Mouse (Mus musculus) hindbrain, embryonic 12.5 days (tissue): Measurements from ENCODE around the gene Ass1. TPM values are rescaled to one million over a fixed set of nuclear protein-coding genes. Genes with fewer than 3 reads are reported as not detected.
A peak's percentile ranks its signal among the peaks of the same experiment; 100 is the strongest.

Experiments
- ATAC-seq: fragments of 200-750 bp; cut with Nextera tagmentation; 2 replicates; pipeline ENCODE4 v1.8.0; 2017; ENCODE audit warnings: moderate TSS enrichment; ENCODE audit not compliant: low FRiP score
- H3K27ac ChIP-seq: fragments of 300-500 bp; sonication (generic); 2 replicates; pipeline ENCODE4 v1.5.1; 2016; ENCODE audit warnings: mild to moderate bottlenecking
- H3K27me3 ChIP-seq: fragments of 300-500 bp; sonication (generic); 2 replicates; pipeline ENCODE4 v1.6.1; 2016; ENCODE audit warnings: mild to moderate bottlenecking
- H3K36me3 ChIP-seq: fragments of 300-500 bp; sonication (generic); 2 replicates; pipeline ENCODE4 v1.6.1; 2016; ENCODE audit warnings: mild to moderate bottlenecking
- H3K4me1 ChIP-seq: fragments of 300-500 bp; sonication (generic); 2 replicates; pipeline ENCODE4 v1.6.1; 2016
- H3K4me2 ChIP-seq: fragments of 300-500 bp; sonication (generic); replicated peaks from 2 replicates; pipeline ENCODE4 v1.6.1; 2016; ENCODE audit warnings: mild to moderate bottlenecking
- H3K4me3 ChIP-seq: fragments of 300-500 bp; sonication (generic); 2 replicates; pipeline ENCODE4 v1.5.1; 2016; ENCODE audit warnings: mild to moderate bottlenecking
- H3K9ac ChIP-seq: fragments of 300-500 bp; sonication (generic); 2 replicates; pipeline ENCODE4 v1.6.1; 2016; ENCODE audit warnings: mild to moderate bottlenecking, moderate library complexity
- H3K9me3 ChIP-seq: fragments of 300-500 bp; sonication (generic); replicated peaks from 2 replicates; pipeline ENCODE4 v1.6.1; 2016; ENCODE audit warnings: mild to moderate bottlenecking
- WGBS: fragments of 180-500 bp; shearing (Covaris S2); methylation state at CpG from one replicate; pipeline ENCODE4 v1.1.7; 2016; 5-methylcytosine and 5-hydroxymethylcytosine counted together
- polyA plus RNA-seq: library from polyadenylated mRNA; unstranded; fragments of >200 nt; fragmentation: Nextera tagmentation; extraction: Ambion mirVana; gene quantifications from 2 replicates; pipeline ENCODE4 v1.2.1, GENCODE M21; 2016

Ass1 gene
- polyA plus RNA-seq, 1 experiment from 2014 or later = 7.2 TPM

DNA sequence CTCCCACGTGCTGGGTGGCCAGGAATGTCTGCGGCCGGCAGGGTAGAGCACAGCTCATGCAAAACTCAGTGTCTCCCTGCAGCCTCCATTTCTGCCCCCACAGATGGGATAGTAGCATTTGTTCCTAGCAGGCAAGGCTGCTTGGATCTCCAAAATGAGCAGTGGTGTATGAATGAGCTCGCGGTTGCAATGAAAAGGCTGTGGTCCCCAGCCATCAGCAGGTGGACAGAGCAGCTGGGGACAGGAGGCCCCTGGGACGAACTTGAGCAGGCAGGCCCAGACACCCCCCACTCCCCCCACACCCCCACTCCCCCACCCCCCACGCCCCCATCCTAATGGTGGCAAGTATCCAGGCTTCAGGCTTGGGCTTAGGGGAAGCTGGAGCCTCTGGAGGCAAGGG, 27.1 kb downstream of the Ass1 start:
- Histone ChIP-seq H3K27me3 (peaks cover 81% of the 10 kb centered on the region), H3K36me3 (no peaks in the 10 kb centered on the region), H3K27ac (peak overlapping the region; percentile 48), H3K9me3 (no peaks in the 10 kb centered on the region), H3K4me3 (no peak overlapping the region), H3K4me1 (peaks cover 94% of the 10 kb centered on the region), H3K4me2 (0 out of 2 replicates have a peak overlapping the region, but pooled peaks have one; percentile 5), H3K9ac (no peak overlapping the region)
- WGBS = 31% methylated on average over 6 of the region's 7 CpGs
- ATAC-seq = no peak

DNA sequence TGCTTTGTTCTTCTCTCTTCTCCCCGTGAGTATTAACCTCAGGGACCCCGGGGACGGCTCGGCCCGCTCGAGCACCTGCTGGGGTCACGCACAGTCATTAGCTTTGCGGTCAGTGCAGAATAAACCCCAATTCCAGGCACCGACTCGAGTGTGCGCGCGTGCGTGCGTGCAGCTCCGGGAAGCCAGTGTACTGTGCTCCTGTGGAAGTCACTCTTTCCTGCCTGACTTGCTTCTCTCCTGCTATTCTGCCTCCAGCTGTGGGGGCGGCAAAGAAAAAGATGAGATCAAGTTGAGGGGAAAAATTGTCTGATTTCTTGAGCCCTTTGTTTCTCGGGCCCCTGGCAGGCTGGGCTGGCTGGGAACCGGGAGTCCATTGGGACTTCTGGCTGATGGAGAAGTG, 27.6 kb downstream of the Ass1 start:
- Histone ChIP-seq H3K4me1 (peaks cover 100% of the 10 kb centered on the region), H3K9ac (no peak overlapping the region), H3K27ac (no peak overlapping the region), H3K27me3 (peaks cover 81% of the 10 kb centered on the region), H3K4me3 (no peak overlapping the region), H3K36me3 (no peaks in the 10 kb centered on the region), H3K9me3 (no peaks in the 10 kb centered on the region), H3K4me2 (peak overlapping the region; percentile 5; the same call in 1 of the 2 replicates)
- ATAC-seq = no peak
- WGBS = 42% methylated on average over 19 of the region's 19 CpGs

DNA sequence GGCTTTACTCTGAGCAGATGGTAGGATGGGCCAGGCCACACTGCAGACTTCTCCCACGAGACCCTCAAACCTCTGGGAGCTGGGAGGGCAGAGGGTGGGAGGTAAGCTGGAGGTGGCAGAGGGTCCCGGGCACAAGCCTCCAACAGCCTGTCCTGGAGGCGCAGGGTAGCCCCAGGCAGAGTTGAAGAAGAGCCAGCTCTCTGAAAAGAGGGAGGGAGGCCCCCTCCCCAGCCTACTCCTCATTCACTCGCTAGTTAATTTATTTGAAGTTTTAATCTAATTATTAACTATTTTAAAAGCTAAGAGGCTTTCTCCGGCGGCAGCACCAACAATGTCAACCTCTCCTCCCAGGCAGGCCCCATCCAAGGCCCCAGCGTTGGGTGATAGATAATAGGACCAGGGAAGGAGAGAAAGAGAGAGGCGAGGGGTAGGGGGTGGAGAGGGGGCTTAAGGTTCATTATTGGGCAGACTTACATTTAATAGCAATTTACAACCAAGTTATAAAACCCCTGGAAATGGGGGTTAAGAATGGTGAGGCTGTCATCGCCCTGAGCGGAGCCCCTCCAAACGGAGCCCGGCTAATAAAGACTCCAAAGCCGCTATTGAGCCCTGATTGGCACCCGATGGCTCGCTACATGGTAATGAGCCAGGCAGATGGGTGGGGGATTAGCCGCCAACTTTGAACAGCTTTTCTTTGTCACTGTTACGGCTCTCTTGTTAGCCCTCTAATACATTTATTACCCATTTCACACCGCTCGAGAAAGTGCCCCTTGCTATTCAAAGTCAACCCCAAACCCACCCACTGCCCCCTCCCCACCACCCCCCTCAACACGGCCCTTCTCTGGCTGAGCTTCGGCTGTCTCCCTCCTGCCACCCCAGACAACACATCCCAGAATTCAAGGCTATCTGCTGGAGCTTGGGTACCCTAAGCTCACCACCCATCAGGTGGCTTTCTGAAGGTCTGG, 29.6 kb downstream of the Ass1 start:
- WGBS = 32% methylated on average over 21 of the region's 21 CpGs

DNA sequence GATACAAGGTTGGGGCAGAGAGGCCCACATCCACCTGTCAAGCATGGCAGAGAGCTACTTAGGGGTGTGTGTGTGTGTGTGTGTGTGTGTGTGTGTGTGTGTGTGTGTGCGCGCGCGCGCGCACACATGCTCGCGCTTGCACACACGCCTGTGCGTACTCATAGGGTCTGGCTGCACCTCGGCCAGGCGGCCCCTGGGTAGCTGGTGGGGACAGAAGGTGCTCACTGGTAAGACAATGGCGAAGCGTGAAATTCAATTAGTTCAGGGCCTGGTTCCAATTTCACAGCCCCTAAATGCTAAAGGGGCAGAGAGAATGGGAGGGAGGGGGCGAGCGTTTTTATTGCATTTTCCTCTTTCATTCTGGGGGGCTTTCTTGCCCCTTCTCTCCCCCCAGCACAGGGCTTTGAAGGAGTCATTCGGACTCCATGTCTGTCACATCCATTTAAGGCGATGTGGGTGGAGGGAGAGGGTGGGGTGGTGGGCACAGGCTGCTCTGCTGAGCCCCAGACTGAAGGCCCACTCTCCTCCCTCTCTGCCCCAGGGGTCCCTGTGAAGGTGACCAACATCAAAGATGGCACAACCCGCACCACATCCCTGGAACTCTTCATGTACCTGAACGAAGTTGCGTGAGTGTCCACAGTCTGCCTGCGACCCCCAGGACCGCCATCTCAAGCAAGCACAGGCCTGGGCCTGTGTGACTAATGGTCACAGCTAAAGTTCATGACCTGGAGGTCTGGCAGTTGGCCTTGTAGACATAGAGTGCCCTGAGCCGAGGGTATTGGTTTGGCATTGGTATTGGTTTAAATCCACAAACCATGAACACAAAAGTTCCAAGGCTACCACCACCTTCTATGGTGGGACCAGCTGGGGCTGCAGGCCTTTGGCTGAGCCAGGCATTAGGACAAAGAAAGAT, 30.5 kb downstream of the Ass1 start:
- WGBS = 24% methylated on average over 15 of the region's 24 CpGs
- Histone ChIP-seq H3K27me3 (peaks cover 85% of the 10 kb centered on the region), H3K36me3 (no peaks in the 10 kb centered on the region), H3K4me2 (peak overlapping the region; percentile 9), H3K27ac (no peak overlapping the region), H3K4me3 (no peak overlapping the region), H3K4me1 (peaks cover 97% of the 10 kb centered on the region), H3K9ac (no peak overlapping the region), H3K9me3 (no peaks in the 10 kb centered on the region)
- peak; percentile 75 for ATAC-seq

More for the DNA sequence above, 29.6 kb downstream of the Ass1 start:
- no peaks in the 10 kb centered on the region for H3K9me3 ChIP-seq
- no peaks in the 10 kb centered on the region for H3K36me3 ChIP-seq
- no peak overlapping the region for H3K9ac ChIP-seq
- peak overlapping the region; percentile 9 for H3K4me2 ChIP-seq
- peak; percentile 49 for ATAC-seq
- peaks cover 97% of the 10 kb centered on the region for H3K4me1 ChIP-seq
- no peak overlapping the region for H3K27ac ChIP-seq
- H3K4me3 ChIP-seq = no peak overlapping the region
- H3K27me3 ChIP-seq = peaks cover 81% of the 10 kb centered on the region

DNA sequence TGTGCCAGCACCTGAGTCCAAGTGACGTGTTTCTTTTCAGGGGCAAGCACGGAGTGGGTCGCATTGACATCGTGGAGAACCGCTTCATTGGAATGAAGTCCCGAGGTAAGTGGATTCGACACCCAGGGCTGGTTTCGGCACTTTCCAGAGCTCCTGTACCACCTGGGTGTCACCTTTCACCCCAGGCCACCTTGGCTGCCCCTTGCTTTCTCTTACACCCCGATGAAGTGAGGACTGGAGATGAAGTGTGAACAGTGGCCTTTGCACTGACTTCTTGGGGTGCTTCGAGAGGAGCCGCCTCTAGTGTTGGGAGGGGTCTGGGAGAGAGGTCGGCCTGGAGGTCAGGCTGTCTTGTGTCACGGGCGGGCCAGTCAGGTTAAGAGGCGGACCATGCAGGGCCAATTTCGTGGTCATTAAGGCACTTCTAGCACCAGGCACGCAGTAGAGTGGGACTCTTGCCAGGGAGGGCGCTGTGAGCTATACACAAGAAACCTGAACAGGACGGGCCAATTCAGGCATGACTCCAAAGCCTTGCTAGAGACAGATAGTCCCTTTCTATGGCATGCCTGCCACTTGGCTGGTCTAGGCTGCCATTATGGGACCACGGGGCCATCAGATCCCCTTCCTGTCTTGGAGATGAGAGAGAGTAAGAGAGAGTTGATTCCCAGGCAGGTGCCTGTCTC, 31.6 kb downstream of the Ass1 start:
- no peak overlapping the region for H3K4me3 ChIP-seq
- H3K36me3 ChIP-seq = no peaks in the 10 kb centered on the region
- WGBS = 48% methylated on average over 20 of the region's 20 CpGs
- H3K27ac ChIP-seq = no peak overlapping the region
- H3K4me2 ChIP-seq = no peak overlapping the region
- H3K4me1 ChIP-seq = peaks cover 89% of the 10 kb centered on the region
- no peak overlapping the region for H3K9ac ChIP-seq
- H3K9me3 ChIP-seq = no peaks in the 10 kb centered on the region
- no peak for ATAC-seq
- peaks cover 85% of the 10 kb centered on the region for H3K27me3 ChIP-seq

DNA sequence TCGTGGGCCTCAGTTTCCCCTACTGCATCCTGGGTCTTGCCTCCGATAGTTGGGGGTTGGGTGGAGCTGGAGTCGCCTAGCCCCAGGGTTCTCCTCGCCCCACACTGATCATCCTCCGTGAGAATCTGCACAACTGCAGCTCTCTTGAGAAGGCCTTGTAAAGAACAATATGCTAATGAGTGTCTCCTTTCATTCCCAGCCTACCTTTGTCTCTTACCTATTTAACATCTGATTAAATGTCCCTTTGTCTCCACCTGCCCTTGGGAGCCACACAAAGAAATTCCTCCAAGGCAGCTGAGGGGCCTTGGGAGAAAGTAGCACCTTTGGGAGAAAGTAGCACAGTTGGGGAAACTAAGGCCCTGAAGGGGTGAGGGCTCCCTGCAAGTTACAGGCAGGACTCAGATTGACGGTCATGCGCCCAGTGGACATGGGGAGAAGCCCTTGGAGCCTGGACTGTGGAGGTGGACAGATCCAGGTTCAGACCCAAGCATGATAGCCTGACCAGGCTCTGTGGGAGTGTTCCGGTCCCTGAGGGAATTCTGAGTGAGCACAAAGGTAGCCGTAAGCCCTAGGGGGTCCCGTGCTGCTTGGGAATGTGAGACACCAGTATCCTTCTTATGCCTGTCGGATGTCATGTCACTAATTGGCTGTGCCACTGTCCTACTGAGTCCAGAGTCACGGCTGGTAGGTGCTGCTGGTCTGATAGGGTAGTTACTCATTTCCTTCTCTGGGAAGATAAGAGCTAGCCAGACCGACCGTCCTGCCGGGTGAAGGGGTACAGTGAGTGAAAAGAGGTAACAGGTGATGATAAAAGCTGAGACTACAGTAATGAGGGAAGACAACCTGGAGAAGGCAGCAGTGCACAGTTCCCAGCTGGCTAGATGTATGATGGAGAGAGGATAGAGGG, 32.9 kb downstream of the Ass1 start:
- WGBS = 51% methylated on average over 15 of the region's 15 CpGs
- no peaks in the 10 kb centered on the region for H3K36me3 ChIP-seq
- H3K27me3 ChIP-seq = peaks cover 86% of the 10 kb centered on the region
- no peak overlapping the region for H3K9ac ChIP-seq
- ATAC-seq = no peak
- H3K4me3 ChIP-seq = no peak overlapping the region
- H3K9me3 ChIP-seq = no peaks in the 10 kb centered on the region
- no peak overlapping the region for H3K27ac ChIP-seq
- peaks cover 76% of the 10 kb centered on the region for H3K4me1 ChIP-seq
- no peak overlapping the region for H3K4me2 ChIP-seq

DNA sequence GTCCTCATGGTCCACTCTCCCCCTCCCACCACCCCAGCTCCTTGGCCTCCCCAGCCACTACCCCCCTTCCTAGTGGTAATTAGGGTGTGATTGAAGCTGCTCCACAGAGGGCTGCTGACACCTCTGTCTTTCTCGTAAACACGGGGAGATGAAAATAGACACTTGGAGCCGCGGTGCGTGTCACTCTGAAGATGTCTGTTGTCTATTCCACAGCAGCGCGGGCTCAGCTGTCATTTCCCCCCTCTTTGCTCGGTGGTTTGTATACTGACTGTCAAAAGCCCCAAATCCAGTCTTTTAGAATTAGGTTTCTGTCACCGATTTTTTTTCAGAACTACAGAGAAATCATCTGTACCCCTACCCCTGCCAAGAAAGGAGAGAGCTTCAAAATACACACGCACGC, 35.5 kb downstream of the Ass1 start:
- Histone ChIP-seq H3K9ac (no peak overlapping the region), H3K4me2 (no peak overlapping the region), H3K36me3 (no peaks in the 10 kb centered on the region), H3K27ac (no peak overlapping the region), H3K4me1 (peaks cover 50% of the 10 kb centered on the region), H3K4me3 (no peak overlapping the region), H3K27me3 (peaks cover 94% of the 10 kb centered on the region), H3K9me3 (no peaks in the 10 kb centered on the region)
- no peak for ATAC-seq
- WGBS = 54% methylated on average over 11 of the region's 11 CpGs

DNA sequence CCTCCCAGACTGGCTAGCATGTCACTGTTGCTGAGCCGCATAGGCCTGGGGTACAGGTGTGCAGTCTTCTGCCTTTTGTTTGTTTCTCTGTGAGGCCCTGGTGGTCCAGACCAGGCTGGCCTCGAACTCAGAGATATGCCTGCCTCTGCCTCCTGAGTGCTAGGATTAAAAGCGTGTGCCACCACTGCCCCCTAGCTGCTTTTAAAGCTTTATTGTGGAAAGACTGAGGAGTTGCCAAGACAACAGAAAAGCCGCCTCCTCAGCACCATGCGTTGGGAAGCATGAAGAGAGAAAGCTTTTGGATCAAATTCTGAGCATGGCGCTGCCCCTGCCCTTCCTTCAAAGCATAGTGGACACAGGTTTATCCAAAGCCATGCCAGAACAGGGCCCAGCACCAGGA, 38.8 kb downstream of the Ass1 start:
- Histone ChIP-seq H3K4me1 (peaks cover 23% of the 10 kb centered on the region), H3K4me2 (no peak overlapping the region), H3K36me3 (no peaks in the 10 kb centered on the region), H3K9me3 (no peaks in the 10 kb centered on the region), H3K27me3 (peaks cover 94% of the 10 kb centered on the region), H3K27ac (no peak overlapping the region), H3K9ac (no peak overlapping the region), H3K4me3 (no peak overlapping the region)
- ATAC-seq = no peak
- 90% methylated on average over 6 of the region's 6 CpGs for WGBS

DNA sequence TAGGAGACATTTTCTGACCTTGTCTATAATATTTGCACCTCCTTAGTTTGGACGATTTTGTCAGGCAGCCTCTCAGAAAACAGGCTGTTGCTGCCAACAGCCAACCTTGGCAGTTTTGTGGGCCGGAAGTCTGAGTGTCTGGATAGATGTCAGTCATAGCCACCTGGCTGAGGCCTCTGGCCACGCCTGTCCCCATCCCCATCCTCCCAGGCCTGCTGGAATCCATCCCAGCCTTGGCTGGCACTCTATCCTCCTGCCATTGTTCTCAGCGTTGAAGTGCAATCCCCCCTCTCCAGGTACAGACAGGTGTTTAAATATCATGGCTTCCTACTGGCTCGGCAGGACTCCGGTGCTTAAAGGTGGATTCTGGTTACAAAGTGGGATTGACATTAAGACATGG, 41.3 kb downstream of the Ass1 start:
- no peak for ATAC-seq
- 84% methylated on average over 6 of the region's 6 CpGs for WGBS
- Histone ChIP-seq H3K4me2 (no peak overlapping the region), H3K4me1 (peaks cover 4% of the 10 kb centered on the region), H3K27me3 (peaks cover 79% of the 10 kb centered on the region), H3K4me3 (no peak overlapping the region), H3K27ac (no peak overlapping the region), H3K9ac (no peak overlapping the region), H3K9me3 (0 out of 2 replicates have a peak, but pooled peaks cover 11% of the 10 kb centered on the region), H3K36me3 (no peaks in the 10 kb centered on the region)

DNA sequence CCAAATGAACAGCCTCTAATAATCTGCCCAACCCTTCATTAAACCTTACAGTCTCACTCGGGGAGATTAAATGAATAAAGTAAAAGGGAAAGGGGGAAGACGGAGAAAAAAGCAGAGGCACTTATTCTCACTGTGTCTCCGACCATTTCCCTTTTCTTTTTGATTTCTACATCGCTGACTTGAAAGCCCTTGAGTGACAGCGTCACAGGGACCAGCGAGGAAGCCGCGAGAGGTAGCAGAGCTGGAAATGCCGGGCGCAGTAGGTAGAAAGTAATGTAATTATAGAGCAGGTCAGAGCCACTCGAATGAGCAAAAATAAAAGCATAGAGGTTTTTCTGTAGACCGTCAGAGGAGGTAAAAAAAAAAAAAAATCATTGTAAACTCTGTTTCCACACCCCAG, 46.5 kb downstream of the Ass1 start:
- no peak overlapping the region for H3K9ac ChIP-seq
- no peaks in the 10 kb centered on the region for H3K36me3 ChIP-seq
- peaks cover 4% of the 10 kb centered on the region for H3K4me1 ChIP-seq
- H3K27ac ChIP-seq = no peak overlapping the region
- H3K9me3 ChIP-seq = 0 out of 2 replicates have a peak, but pooled peaks cover 11% of the 10 kb centered on the region
- ATAC-seq = no peak
- H3K4me3 ChIP-seq = no peak overlapping the region
- 67% methylated on average over 12 of the region's 12 CpGs for WGBS
- peaks cover 66% of the 10 kb centered on the region for H3K27me3 ChIP-seq
- H3K4me2 ChIP-seq = no peak overlapping the region

DNA sequence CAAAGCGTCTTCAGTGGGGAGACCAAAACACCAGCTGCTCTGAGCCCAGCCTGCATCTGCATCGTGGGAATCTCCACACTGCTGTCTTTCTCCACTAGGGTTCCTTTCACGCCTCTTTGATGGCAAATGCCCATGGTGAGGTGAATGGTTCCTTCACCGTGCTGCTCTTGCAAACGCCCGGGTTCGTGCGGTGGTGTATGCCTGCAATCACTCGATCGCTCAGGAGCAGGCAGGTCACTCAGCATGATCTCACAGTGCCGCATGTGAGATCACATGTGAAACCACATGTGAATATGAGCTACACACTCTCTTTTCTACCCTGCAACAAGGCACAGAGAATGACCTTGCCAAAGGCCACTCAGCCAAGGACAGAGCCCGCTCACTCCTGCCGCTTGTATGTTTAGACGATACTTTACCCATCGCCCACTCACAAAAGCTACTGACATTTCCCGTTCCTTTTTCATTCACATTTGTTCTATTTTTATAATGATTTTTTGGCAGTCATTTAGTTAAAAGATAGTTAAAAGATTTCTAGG, 51.9 kb downstream of the Ass1 start:
- peaks cover 71% of the 10 kb centered on the region for H3K27me3 ChIP-seq
- WGBS = 84% methylated on average over 16 of the region's 16 CpGs
- no peak overlapping the region for H3K9ac ChIP-seq
- no peaks in the 10 kb centered on the region; the same call in 1 of the 2 replicates for H3K4me1 ChIP-seq
- no peak overlapping the region for H3K4me3 ChIP-seq
- no peaks in the 10 kb centered on the region for H3K9me3 ChIP-seq
- H3K27ac ChIP-seq = no peak overlapping the region
- ATAC-seq = no peak
- no peaks in the 10 kb centered on the region for H3K36me3 ChIP-seq
- no peak overlapping the region for H3K4me2 ChIP-seq
